Mouse (Mus musculus) splenic B cell, adult 2 months (primary cell): ENCODE results near the gene Mcu.

Source experiments
- DNase-seq: peaks from one replicate; pipeline ENCODE4 v3.0.0-alpha.2; 2011; ENCODE audit warnings: low read depth, low spot score
- H3K27me3 ChIP-seq: 2 replicates; pipeline ENCODE4 v1.6.1; 2012; ENCODE audit warnings: mild to moderate bottlenecking, low read length, moderate library complexity, mixed read lengths; ENCODE audit not compliant: control insufficient read depth, poor library complexity, insufficient read depth, severe bottlenecking
- H3K36me3 ChIP-seq: 2 replicates; pipeline ENCODE4 v1.6.1; 2012; ENCODE audit warnings: mild to moderate bottlenecking, low read length, moderate library complexity, mixed read lengths; ENCODE audit not compliant: control insufficient read depth, poor library complexity, insufficient read depth, severe bottlenecking

Gene Mcu

DNA sequence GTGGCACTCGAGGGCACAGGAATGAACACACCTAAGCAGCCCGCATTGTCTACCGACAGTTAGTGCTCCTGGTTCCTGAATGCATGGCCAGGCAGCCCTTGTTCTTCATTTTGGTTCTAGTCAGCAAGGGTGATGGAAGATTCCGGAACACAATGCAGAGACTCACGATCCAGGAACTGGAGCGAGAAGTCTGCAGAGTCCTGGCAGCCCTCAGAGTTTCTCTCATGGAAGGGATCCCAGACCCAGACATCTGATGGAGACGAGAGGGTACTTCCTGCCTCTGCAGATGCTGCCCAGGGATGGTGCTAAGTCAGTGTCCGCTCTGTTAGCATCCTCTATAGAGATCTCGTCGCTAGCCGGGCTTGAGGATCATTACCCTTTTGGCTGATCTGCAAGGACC, 75.0 kb downstream of the Mcu start:
- H3K27me3 ChIP-seq: no peaks in the 10 kb centered on the region
- DNase-seq: no peak
- no peaks in the 10 kb centered on the region for H3K36me3 ChIP-seq

DNA sequence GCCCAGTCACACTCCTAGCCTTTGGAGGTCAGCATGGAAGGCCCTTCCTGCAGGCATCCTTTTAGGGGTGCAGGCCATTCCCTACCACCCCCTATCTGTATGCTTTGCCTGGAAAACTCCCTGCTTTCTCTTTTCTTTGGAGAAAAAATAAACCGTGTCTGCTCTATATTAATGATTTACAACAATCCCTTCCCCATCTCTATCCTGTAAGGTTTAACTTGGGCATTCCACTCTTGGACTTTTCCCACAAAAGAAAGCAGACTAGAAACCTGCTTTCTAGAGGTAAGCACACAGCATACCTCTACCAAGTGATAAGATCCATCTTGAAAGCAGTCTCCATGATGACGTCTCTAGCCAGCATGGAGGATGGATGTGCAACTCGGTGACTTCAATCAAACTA, 75.9 kb downstream of the Mcu start:
- H3K27me3 ChIP-seq: no peaks in the 10 kb centered on the region
- no peaks in the 10 kb centered on the region for H3K36me3 ChIP-seq
- DNase-seq: no peak

GRCm38 (mm10) chr10:59540081-59540480, 76.4 kb downstream of the Mcu start:
- H3K27me3 ChIP-seq: no peaks in the 10 kb centered on the region
- DNase-seq: no peak
- no peaks in the 10 kb centered on the region for H3K36me3 ChIP-seq

GRCm38 (mm10) chr10:59539533-59539875, 77.0 kb downstream of the Mcu start:
- Histone ChIP-seq H3K36me3 (no peaks in the 10 kb centered on the region), H3K27me3 (no peaks in the 10 kb centered on the region)
- peak; percentile 31 for DNase-seq

DNA sequence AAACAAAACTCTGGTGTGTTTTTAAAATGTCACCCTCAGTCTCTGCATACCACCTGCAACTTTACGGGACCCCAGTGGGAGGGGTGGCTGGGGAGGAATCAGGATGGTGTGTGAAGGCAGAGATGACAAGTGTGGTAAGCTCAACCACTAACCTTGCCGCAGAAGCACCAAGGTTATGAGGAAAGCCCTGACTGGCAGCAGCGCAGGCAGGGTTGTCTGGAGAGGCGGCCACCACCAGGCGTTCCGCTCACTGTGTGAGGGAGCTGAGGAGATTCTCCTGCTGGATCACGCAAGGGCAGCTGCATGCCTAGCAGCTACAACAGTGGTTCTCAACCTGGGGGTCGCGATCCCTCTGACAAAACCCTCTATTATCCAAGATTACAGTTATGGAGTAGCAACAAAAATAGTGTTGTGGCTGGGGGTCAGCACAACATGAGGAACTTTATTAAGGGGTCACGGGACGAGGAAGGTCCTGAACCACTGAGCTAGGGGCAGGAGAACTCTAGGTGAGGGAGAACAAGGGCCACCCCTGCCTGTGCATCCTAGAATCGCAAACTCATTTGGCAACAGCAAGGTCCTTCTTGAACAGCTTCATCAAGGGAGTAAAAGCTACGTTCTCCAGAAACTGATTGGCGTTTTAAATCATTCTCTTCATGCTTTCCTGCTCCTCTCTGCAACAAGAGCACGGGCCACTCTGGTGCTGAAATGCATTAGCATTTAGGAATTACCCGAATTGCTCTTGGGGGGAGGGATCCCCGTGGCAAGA, 77.5 kb downstream of the Mcu start:
- Histone ChIP-seq H3K27me3 (no peaks in the 10 kb centered on the region), H3K36me3 (no peaks in the 10 kb centered on the region)
- no peak for DNase-seq

- DNase-seq: no peak
- H3K36me3 ChIP-seq: no peaks in the 10 kb centered on the region
- no peaks in the 10 kb centered on the region for H3K27me3 ChIP-seq
These were observed 78.4 kb downstream of the Mcu start for GRCm38 (mm10) chr10:59538063-59538462.

DNA sequence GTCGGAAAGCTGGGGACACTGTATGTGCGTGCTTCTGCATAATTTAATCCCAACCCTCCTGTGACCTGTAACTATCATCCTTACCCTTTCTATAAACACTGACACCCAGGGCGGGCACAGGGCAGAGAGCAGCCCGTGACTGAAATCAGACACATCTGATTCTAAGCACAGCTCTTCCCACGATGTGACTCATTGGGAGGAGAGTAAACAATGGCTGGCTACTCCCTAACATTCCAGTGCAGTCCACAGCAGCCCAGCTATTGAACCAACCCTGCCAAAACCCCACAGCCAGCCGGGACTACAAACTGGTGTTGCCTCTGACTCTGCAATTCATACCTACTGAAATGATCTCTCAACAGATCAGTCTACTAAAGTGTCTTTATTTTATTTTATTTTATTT, 78.9 kb downstream of the Mcu start:
- Histone ChIP-seq H3K36me3 (no peaks in the 10 kb centered on the region), H3K27me3 (no peaks in the 10 kb centered on the region)
- no peak for DNase-seq

DNA sequence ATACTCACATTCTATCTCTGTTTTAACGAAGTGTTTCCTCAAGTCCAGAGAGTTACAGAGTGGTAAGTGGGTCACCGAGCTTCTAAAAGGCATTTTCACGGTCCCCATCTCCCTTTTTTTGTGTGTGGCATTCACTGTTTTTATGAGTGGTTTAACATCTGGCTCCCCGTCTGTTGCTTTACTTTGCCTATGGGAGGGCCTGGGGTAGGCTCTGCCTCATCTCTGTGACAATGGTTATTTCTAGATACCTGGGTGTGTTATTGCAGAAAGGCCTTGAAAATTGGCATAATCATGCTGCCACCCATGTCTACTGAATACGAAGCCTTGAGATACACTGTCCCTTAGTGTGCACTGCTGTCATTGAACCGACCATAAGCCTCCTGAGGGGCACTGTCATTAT, 84.2 kb downstream of the Mcu start:
- Histone ChIP-seq H3K36me3 (no peaks in the 10 kb centered on the region), H3K27me3 (no peaks in the 10 kb centered on the region)
- DNase-seq: no peak

GRCm38 (mm10) chr10:59527819-59528218, 88.7 kb downstream of the Mcu start:
- no peaks in the 10 kb centered on the region for H3K36me3 ChIP-seq
- DNase-seq: no peak
- H3K27me3 ChIP-seq: no peaks in the 10 kb centered on the region

- no peaks in the 10 kb centered on the region for H3K36me3 ChIP-seq
- no peak for DNase-seq
- no peaks in the 10 kb centered on the region for H3K27me3 ChIP-seq
These were observed 89.2 kb downstream of the Mcu start for GRCm38 (mm10) chr10:59527311-59527710.

DNA sequence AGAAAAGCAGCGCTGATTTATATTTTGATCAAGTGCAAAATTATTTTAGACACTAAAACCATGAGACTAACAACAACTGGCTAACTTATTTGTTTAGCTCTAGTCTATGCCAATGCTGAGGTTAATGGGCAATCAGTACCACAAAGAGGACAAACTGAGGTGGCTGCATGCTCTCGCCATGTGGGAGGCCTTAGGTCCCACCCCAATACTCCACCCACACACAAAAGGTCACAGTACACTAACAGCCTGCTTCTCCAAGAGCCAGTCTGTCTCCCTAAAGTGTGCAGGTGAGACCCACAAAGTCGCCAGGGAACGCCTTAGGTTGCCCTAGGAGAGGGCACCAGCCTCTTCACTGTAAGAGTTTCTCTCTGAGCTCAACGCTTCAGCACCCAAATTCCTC, 91.8 kb downstream of the Mcu start:
- H3K27me3 ChIP-seq: no peaks in the 10 kb centered on the region
- no peaks in the 10 kb centered on the region for H3K36me3 ChIP-seq
- DNase-seq: no peak

DNA sequence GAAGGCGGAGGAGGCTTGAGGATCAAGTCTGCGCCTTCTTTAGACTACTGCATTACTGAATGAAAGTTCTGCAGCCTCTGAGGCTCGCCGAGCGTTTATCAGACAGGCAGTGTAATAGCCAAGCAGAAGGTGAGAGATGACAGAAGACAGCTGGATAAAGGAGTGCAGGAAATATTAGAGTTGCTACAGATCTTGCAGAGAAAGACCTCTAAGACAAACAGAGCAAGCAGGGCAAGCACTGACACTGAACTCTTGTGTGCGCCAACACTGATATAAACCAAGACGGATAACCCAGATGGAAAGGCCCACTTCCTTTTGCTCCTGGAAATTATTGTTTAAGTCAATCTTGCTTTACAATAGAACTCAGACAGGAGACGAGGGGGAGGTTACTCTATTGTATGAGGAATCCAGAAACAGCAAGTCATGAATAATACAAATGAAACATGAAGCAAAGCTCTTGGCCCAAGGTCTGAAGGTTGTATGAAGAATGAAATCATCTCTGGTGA, 92.6 kb downstream of the Mcu start:
- no peaks in the 10 kb centered on the region for H3K27me3 ChIP-seq
- DNase-seq: no peak
- H3K36me3 ChIP-seq: no peaks in the 10 kb centered on the region

DNA sequence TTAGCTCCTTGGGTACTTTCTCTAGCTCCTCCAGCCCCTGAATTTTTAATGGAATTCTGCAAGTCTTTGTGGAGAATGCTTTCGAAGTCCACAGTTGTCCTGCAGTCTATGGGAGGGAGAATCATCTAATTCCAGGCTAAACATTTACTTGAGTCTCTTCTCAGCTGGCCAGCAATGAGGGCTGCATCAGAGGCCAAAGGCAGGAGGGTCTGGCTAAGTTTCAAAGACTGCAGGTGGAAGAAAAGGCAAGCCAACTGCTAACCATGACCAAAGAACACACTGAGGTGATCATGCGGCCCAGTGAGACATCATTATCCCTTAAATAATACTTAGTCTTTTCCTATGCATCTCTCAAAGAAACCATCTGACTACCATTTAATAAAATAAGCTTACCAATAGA, 95.8 kb downstream of the Mcu start:
- Histone ChIP-seq H3K36me3 (no peaks in the 10 kb centered on the region), H3K27me3 (no peaks in the 10 kb centered on the region)
- DNase-seq: no peak

- H3K36me3 ChIP-seq: no peaks in the 10 kb centered on the region
- H3K27me3 ChIP-seq: no peaks in the 10 kb centered on the region
- no peak for DNase-seq
These were observed 97.1 kb downstream of the Mcu start for GRCm38 (mm10) chr10:59519411-59519810.

GRCm38 (mm10) chr10:59517201-59517600, 99.3 kb downstream of the Mcu start:
- Histone ChIP-seq H3K27me3 (no peaks in the 10 kb centered on the region), H3K36me3 (no peaks in the 10 kb centered on the region)
- DNase-seq: no peak
